Mouse (Mus musculus): ENCODE data around the gene Wfdc21.

DNA sequence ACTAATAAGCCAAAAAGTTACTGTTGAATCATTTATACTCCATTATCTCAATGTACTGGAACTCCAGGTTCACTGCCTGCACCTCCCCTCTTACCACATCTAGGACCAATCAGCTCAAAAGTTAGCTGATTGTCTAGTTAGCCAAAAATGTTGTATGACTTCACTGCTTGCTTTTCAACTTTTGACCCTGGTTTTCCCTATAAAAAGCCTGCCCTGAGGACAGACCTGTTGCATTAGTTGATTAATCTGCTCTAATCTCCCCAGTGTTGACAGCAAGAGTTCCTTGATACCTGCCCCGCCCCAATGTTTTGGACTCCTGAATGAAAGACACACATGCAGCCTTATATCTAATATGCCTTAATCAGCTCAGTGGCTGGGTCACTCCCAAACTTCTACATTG lies 15.6 kb upstream of the Wfdc21 start:
- TF ChIP-seq EP300 (IDR thresholded peaks at IDR 0.05; ENCODE audit: insufficient read depth, low read depth, low read length) = no peak
- TF ChIP-seq POLR2A (IDR thresholded peaks at IDR 0.05; ENCODE audit: insufficient read depth, low read depth, low read length) = no peak
- no peak for TF ChIP-seq CTCF (IDR thresholded peaks at IDR 0.05)

Measured in heart, adult 2 months (tissue).